Mouse (Mus musculus) embryo, embryonic 11 days (tissue): ENCODE data around the gene Cops3.
A peak's percentile ranks its signal among the peaks of the same experiment; 100 is the strongest.

ENCODE experiments used
- DNase-seq: peaks from one replicate; pipeline ENCODE4 v3.0.0-alpha.2; 2015

The Cops3 gene

GRCm38 (mm10) chr11:59810480-59811158 lies 29.0 kb downstream of the Cops3 start:
- no peak for DNase-seq

DNA sequence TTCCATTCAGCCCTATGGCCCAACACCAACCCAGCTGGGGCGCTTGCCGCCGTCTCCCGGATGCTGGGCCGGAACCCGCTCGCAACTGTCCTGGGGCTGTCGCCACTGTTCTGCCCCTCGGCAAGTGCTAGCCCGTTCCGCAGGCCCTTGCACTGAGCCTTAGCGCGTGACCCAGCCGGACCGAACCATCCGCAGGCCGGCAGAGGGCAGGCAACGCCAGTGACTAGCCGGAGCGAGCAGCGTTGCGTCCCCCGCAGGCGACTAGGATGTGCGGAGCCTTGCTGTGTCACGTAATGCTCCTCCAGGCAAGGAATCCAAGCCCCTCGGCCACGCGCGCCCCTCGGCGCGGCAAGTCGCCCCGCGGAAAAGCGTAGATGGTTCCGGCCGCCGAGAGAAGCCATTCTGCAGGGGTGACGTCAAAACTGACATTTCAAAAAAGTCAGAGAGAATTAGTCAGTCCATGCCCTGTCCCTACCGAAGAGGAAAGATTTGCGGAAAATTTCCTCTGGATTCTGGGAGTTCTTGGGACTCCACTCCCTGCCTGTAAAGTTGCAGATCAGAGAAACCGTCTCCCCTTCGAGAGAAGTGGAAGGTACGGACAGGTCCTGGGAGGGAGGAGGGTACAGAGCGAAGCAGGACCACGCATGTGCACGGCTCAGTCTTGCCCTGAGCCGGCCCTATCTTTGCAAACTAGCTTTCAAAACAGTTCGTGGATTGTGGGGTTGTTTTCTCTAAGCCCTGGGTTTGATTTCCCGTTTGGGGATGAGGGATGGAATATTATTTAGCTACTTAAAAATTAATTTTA lies 29.8 kb downstream of the Cops3 start, which contains the start of gene Flcn:
Gene Flcn, minus strand, starts transcription at position 347 of the 805 bp plus-strand sequence.
- peak; percentile 89 for DNase-seq

DNA sequence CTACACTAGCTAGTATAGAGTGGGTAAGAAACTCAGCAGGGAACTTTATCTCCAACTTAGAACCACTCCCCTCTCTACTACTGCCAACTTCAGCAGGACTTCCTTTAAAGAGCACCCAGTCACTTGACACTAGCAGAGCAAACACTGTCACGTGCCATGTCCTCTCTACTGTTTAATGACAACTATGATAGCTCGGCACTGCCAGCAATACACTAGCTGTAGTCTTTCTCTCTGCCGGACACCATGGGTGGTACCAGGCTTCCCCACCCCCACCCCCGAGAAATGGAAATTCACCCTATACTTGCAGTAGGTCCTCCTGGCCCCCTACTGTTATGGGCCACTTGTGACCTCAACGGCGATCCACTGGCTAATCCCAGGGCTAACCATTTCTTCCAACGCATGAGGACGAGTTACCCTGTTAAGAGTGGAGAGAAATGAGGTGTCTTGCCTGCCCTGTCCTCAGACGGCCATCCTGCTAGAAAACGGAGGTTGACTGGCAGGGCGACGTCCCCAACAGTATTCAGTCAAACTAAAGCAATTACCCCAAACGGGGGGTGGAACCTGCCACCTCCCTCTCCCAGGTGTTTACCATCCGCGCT lies 30.5 kb downstream of the Cops3 start:
- DNase-seq, result peak; percentile 19

DNA sequence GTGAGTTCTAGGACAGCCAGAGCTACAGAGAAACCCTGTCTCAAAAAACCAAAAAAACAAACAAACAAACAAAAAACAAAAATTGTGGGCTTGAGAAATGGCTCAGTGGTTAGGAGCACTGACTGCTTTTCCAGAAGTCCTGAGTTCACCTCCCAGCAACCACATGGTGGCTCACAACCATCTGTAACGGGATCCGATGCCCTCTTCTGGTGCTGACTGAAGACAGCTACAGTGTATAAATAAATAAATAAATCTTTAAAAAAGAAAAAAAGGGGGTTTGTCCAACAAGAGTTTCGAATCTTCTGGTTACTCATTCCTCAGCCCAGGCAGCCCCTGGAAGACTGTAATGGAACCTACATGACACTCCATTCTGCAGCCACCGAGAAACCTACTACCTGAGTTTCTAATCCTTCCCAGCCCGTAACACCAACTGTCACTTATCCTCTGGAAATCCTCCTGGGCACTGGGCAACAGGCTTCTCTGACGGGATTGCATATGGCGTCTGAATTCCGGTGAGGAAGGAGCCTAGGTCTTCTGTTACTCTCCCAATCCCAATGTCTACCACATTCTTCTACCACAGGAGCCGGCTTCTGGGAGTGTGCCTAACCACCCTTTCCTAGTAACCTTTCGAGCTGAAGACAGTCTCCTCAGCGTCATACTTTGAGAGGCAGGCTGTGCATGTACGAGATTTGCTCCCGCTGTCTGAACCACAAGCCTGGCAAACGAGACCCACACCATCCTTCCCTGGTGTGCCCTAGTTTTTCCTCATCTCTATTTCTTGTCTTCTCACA lies 31.3 kb downstream of the Cops3 start:
- no peak for DNase-seq

- DNase-seq, result no peak
Observed at GRCm38 (mm10) chr11:59805656-59806055, 34.0 kb downstream of the Cops3 start.

- no peak for DNase-seq
Observed at GRCm38 (mm10) chr11:59805256-59805655, 34.4 kb downstream of the Cops3 start.

DNA sequence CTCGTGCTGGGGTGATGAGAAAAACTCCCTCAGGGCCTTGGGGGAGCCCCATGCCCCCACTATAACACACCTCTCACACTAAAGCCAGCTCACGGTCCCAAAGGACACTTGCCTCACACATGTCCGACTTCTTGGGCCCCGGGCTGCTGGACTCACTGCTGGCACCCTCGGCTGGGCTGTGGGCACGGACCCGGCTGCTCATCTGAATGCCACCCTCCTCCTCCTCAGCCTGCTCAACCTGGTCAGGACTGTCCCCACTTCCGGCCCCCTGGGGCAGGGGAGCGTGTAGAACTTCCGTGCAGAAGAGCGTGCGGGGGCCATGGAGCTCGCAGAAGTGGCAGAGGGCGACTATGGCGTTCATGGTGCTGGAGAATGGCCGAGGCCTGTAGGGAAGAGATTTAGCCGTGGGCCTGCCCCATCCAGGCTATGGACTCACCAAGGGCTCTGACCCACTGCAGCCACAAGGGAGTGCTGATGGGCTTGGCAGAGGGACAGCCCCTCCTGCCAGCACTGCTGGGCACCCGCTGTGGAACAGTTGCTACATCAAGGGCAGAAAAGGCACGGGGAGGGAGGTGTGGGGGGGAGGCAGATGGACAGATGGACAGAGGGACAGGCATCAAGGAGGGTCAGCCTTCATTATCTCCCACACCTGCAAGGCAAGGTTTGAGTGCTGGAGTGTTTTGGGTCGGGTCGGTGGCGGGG lies 35.1 kb downstream of the Cops3 start:
- no peak for DNase-seq

DNA sequence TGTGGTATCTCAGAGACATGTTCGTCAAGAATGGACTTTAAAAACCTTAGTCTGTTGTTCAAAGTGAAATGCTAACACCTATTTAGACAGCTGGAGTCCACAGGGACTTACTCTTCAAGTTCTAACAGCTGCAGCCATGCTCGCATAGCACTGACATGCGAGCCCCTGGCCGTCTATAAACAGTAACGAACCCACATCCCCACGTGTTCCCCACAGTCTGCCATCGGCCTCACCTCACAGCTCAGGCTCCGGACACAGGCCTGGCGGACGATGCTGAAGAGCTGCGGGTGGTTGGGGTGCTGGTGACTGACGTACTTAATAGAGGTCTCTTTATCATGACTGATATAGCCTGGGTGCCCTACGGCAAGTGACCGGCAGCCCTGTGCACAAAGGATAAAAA lies 36.1 kb downstream of the Cops3 start:
- DNase-seq, result no peak

- DNase-seq, result no peak
Observed at GRCm38 (mm10) chr11:59801881-59802280, 37.8 kb downstream of the Cops3 start.

- DNase-seq, result no peak
Observed at GRCm38 (mm10) chr11:59800412-59800811, 39.2 kb downstream of the Cops3 start.

- DNase-seq, result no peak
Observed at GRCm38 (mm10) chr11:59793390-59793789, 46.2 kb downstream of the Cops3 start.

DNA sequence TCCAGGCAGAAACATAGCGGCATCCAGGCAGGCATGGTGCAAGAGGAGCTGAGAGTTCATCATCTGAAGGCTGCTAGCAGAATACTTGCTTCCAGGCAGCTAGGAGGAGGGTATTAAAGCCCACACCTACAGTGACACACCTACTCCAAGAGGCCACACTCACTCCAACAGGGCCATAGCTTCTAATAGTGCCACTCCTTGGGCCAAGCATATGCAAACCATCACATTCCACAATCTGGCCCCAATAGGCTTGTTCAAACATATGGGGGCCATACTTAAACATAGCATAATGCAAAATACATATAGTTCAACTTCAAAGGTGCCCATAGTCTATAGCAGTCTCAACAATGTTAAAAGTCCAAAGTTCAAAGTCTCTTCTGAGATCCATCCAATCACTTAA lies 50.3 kb downstream of the Cops3 start:
- no peak for DNase-seq

GRCm38 (mm10) chr11:59787199-59787781 lies 52.3 kb downstream of the Cops3 start, which contains the start of gene Pld6:
Pld6 (minus strand) TSS chr11:59787645.
- peak; percentile 87 for DNase-seq

GRCm38 (mm10) chr11:59786444-59787198 lies 53.0 kb downstream of the Cops3 start:
- DNase-seq, result no peak

DNA sequence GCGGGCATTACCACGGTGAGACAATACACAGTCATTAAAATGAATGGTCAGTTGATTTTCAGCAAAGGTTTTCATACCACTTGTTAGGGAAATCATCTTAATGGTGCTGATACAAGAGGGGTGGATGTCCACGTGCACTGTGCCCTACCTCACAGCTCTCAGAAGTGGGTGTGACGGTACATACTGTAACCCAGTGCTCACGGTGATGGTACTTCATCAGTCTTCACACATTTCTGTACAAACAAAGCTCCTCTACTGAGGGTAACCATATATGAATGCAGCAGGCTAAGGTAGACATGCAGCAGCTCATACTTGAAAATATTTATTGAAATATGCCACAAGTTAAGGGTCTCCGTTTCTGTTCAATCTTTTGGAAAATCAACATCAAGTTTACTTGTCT lies 56.0 kb downstream of the Cops3 start:
- no peak for DNase-seq

- DNase-seq, result no peak
Observed at GRCm38 (mm10) chr11:59782091-59782590, 57.5 kb downstream of the Cops3 start.

DNA sequence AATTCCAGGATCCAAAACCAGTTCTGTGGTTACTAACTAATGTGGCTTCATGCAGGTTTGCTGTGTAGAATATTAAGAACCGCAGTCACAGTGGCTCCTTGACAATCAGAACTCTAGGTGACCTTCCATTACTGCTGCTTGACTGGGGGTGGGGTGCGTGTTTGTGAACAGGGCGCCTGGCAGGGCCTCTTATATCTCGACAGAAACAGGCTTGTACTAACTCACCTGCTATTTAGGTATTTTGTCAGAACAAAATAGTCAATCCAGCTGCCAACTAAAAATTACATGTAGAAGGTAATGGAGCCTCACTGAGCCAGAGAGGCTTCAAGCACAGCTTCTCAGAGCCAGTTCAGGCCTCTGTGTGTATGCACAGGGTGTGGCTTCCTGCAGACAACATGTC lies 59.4 kb downstream of the Cops3 start:
- no peak for DNase-seq

DNA sequence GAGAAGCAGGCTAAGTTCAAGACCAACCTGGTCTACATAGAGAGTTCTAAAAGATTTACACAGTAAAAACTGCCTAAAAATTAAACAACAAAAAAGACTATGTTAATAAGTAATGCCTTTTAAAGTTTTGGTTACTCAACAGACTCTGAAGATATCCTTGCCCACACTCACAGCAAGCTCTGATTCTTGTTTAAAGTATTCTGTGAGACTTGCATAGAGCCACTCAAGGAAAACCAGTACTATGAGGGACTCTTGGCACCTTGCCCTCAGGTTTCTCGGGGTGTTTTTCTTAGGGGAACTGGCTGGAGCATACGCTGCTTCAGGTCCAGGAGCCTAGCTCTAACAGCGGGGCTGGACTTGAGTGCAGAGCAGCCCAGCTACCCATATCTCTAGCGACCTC lies 60.2 kb downstream of the Cops3 start:
- no peak for DNase-seq

- DNase-seq, result no peak
Observed at GRCm38 (mm10) chr11:59778874-59779223, 60.8 kb downstream of the Cops3 start.

DNA sequence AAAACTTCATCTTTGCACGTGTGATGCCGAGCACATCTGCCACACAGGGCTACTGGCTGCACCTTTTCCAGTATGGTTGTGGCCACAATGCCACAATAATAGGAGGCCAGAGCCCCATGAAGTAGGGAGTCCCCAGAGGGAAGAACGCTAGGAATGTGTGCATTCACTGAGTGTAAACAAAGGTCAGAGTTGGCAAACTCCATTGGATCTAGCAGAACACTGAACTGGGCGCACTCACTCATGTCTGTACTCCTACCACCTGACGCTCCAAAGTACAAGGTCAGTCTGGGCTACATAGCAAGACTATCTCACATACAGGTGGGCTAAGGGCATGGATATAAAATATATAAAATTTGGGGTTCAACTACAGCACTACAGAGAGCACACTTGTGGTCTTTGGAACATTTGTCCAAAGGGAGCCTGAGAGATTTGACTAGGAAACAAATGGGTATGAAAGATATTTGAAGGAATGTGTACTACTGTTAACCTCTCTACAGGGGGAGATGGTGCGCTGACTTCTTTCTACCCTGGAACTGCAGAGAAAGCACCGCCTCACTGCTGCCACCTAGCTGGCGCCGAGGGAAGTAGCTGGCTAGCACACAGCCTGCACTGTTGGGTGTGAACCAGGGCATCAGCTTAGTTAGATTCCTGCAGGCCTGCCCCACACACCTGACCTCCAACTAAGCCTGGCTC lies 61.3 kb downstream of the Cops3 start:
- DNase-seq, result peak; percentile 75
